Mouse (Mus musculus) frontal cortex, postnatal 10 days (tissue): ENCODE measurements around the gene Gpr142.

ENCODE experiments used
- DNase-seq, 2 experiments: peaks; one replicate each; pipeline ENCODE4 v3.0.0; 2022; ENCODE audit warnings: low spot score in 2 of 2, mixed read lengths in 1 of 2

Gpr142 gene

GRCm38 (mm10) chr11:114798624-114799023, at the start of gene Gpr142:
TSS of gene Gpr142 (plus strand) at chr11:114798924.
- DNase-seq: no peak

- no peak for DNase-seq
Observed at GRCm38 (mm10) chr11:114764820-114765818, 33.6 kb upstream of the Gpr142 start, which contains the start of gene Kif19a. TSS of gene Kif19a (plus strand) at chr11:114765388.

- no peak for DNase-seq
Observed at GRCm38 (mm10) chr11:114769911-114770310, 28.8 kb upstream of the Gpr142 start.

GRCm38 (mm10) chr11:114771896-114772295, 26.8 kb upstream of the Gpr142 start:
- DNase-seq: no peak

GRCm38 (mm10) chr11:114780076-114780475, 18.6 kb upstream of the Gpr142 start:
- no peak for DNase-seq

- no peak for DNase-seq
Observed at GRCm38 (mm10) chr11:114785892-114786291, 12.8 kb upstream of the Gpr142 start.

GRCm38 (mm10) chr11:114786326-114786725, 12.4 kb upstream of the Gpr142 start:
- peak in 1 of 2 experiments; percentile 55 for DNase-seq

GRCm38 (mm10) chr11:114787611-114788010, 11.1 kb upstream of the Gpr142 start:
- no peak for DNase-seq

- peak; percentile 67 to 80 for DNase-seq
Observed at GRCm38 (mm10) chr11:114789061-114789714, 9.5 kb upstream of the Gpr142 start.

- no peak for DNase-seq
Observed at GRCm38 (mm10) chr11:114789716-114790115, 9.0 kb upstream of the Gpr142 start.

- no peak for DNase-seq
Observed at GRCm38 (mm10) chr11:114790171-114790570, 8.6 kb upstream of the Gpr142 start.

GRCm38 (mm10) chr11:114790841-114791240, 7.9 kb upstream of the Gpr142 start:
- no peak for DNase-seq

- no peak for DNase-seq
Observed at GRCm38 (mm10) chr11:114791351-114791889, 7.3 kb upstream of the Gpr142 start.

GRCm38 (mm10) chr11:114791891-114792411, 6.8 kb upstream of the Gpr142 start:
- DNase-seq: peak in 1 of 2 experiments; percentile 45

GRCm38 (mm10) chr11:114792931-114793494, 5.7 kb upstream of the Gpr142 start:
- DNase-seq: no peak

- DNase-seq: peak in 1 of 2 experiments; percentile 51
Observed at GRCm38 (mm10) chr11:114793868-114794545, 4.7 kb upstream of the Gpr142 start.

GRCm38 (mm10) chr11:114794691-114795090, 4.0 kb upstream of the Gpr142 start:
- DNase-seq: no peak

GRCm38 (mm10) chr11:114795231-114795746, 3.4 kb upstream of the Gpr142 start:
- peak; percentile 90 to 95 for DNase-seq

- peak; percentile 69 to 81 for DNase-seq
Observed at GRCm38 (mm10) chr11:114795848-114796322, 2.8 kb upstream of the Gpr142 start, which contains the start of gene Btbd17. TSS of gene Btbd17 (minus strand) at chr11:114795945.

- DNase-seq: no peak
Observed at GRCm38 (mm10) chr11:114797176-114797575, 1.5 kb upstream of the Gpr142 start.

GRCm38 (mm10) chr11:114797981-114798380, 743 bp upstream of the Gpr142 start:
- no peak for DNase-seq
